Mouse (Mus musculus): ENCODE measurements around the gene Nip7. TPM values are rescaled to one million over a fixed set of nuclear protein-coding genes. Genes with fewer than 3 reads are reported as not detected.

Gene Nip7
- total and polyA plus RNA-seq, 3 experiments = 166 to 231 (median 226) TPM

DNA sequence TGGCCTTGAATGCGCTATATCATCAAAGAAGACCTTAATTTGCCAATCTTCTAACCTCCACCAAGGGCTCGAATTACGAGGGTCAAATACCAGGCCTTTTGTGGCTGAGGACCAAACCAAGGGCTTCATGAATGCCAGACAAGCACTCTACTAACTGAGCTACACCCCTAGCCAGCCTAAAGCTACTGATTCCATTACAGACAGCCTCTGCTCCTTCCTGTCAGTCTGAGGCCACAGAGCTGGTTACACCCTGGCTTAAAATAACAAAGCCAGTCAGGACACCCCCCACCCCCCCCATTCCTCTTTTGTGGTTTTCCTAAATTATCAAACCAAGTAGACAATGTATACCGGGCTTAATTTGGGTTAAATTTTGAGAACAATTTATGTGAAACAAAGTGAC is 17.0 kb downstream of the Nip7 start:
- Histone ChIP-seq H3K4me2 (ENCODE audit: insufficient read depth, low read depth, poor library complexity, severe bottlenecking) (no peak overlapping the region), H3K9me3 (replicated peaks; ENCODE audit: low read length) (no peaks in the 10 kb centered on the region), H3K4me3 (replicated peaks in 1 of 3; ENCODE audit: low read depth in 2 of 3, low read length in 2 of 3, poor library complexity in 1 of 3) (no peak overlapping the region), H3K4me1 (ENCODE audit: control insufficient read depth in 1 of 2, insufficient read depth in 2 of 2) (no peaks in the 10 kb centered on the region), H3K36me3 (replicated peaks in 1 of 2; ENCODE audit: control insufficient read depth in 1 of 2, insufficient read depth in 1 of 2, low read length in 1 of 2) (peaks cover 75 to 95% of the 10 kb centered on the region in 2 experiments), H3K27me3 (replicated peaks) (no peaks in the 10 kb centered on the region), H3K27ac (ENCODE audit: insufficient read depth, low read depth) (no peak overlapping the region), H3K79me2 (replicated peaks; ENCODE audit: control insufficient read depth, extremely low read depth, insufficient read depth, poor library complexity, severe bottlenecking) (no peaks in the 10 kb centered on the region), H3K9ac (ENCODE audit: insufficient read depth, low read depth) (no peak overlapping the region)
- in situ Hi-C loops (cut with MboI; ENCODE audit: low pct_ligation_motif_present, low pct_unique_long_range_greater_than_20kb, low sequenced_read_pairs) = no loop called here
- dilution Hi-C loops (cut with MboI; ENCODE audit: extremely low pct_ligation_motif_present, extremely low pct_unique_long_range_greater_than_20kb, low sequenced_read_pairs) = no loop called here
- DNase-seq (ENCODE audit: extremely low read depth) = no peak
- no peak for TF ChIP-seq ELF1 (IDR thresholded peaks at IDR 0.05; ENCODE audit: low read depth, low read length)
- TF ChIP-seq CHD2 (IDR thresholded peaks at IDR 0.05; ENCODE audit: low read length) = no peak
- TF ChIP-seq MAX (IDR thresholded peaks at IDR 0.05; ENCODE audit: low read length) = no peak
- TF ChIP-seq TBP (conservative IDR thresholded peaks at IDR 0.05; ENCODE audit: low read depth, low read length) = no peak
- TF ChIP-seq MAZ (IDR thresholded peaks at IDR 0.05; ENCODE audit: low read depth, low read length) = no peak
- no peak for TF ChIP-seq JUND (conservative IDR thresholded peaks at IDR 0.05; ENCODE audit: low read depth, low read length)
- TF ChIP-seq POLR2AphosphoS2 (IDR thresholded peaks at IDR 0.05; ENCODE audit: low read depth, low read length) = no peak
- TF ChIP-seq MEF2A (IDR thresholded peaks at IDR 0.05; ENCODE audit: borderline replicate concordance, low read depth, low read length) = no peak
- TF ChIP-seq E2F4 (IDR thresholded peaks at IDR 0.05; ENCODE audit: insufficient replicate concordance, low read depth, low read length) = no peak
- no peak for TF ChIP-seq SIN3A (IDR thresholded peaks at IDR 0.05; ENCODE audit: low read length)
- no peak for TF ChIP-seq MAFK (IDR thresholded peaks at IDR 0.05; ENCODE audit: insufficient replicate concordance, low read length)
- TF ChIP-seq NRF1 (IDR thresholded peaks at IDR 0.05; ENCODE audit: low read depth, low read length) = no peak
- TF ChIP-seq JUN (IDR thresholded peaks at IDR 0.05; ENCODE audit: insufficient read depth, low read depth, low read length) = no peak
- TF ChIP-seq ZNF384 (IDR thresholded peaks at IDR 0.05; ENCODE audit: low read depth, low read length) = no peak
- no peak for TF ChIP-seq TCF12 (IDR thresholded peaks at IDR 0.05; ENCODE audit: low read depth, low read length)
- TF ChIP-seq HCFC1 (IDR thresholded peaks at IDR 0.05; ENCODE audit: low read depth, low read length) = no peak

DNA sequence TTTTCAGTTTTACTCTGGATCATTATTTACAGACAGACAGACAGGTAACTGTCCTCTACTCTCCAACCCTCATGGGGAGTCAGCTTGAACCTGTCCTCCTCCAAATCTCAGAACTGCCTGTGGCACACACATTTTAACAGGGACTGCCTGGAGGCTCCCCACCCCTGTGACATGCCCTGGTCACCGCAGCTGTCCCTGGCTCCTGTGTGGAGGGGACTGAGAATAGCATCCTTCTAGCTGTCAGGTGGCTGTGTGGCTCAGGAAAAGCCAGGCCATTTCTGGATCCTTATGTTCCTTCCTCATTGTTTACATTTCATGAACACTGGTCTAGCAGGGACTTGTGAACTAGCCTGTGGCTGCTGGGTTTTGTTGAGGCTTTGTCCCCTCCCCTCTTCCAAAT is 17.5 kb downstream of the Nip7 start:
- Histone ChIP-seq H3K9me3 (replicated peaks; ENCODE audit: low read length) (no peaks in the 10 kb centered on the region), H3K9ac (ENCODE audit: insufficient read depth, low read depth) (no peak overlapping the region), H3K4me2 (ENCODE audit: insufficient read depth, low read depth, poor library complexity, severe bottlenecking) (no peak overlapping the region), H3K79me2 (replicated peaks; ENCODE audit: control insufficient read depth, extremely low read depth, insufficient read depth, poor library complexity, severe bottlenecking) (no peaks in the 10 kb centered on the region), H3K4me3 (replicated peaks in 1 of 3; ENCODE audit: low read depth in 2 of 3, low read length in 2 of 3, poor library complexity in 1 of 3) (no peak overlapping the region), H3K36me3 (replicated peaks in 1 of 2; ENCODE audit: control insufficient read depth in 1 of 2, insufficient read depth in 1 of 2, low read length in 1 of 2) (peaks cover 76 to 94% of the 10 kb centered on the region in 2 experiments), H3K27me3 (replicated peaks) (no peaks in the 10 kb centered on the region), H3K4me1 (ENCODE audit: control insufficient read depth in 1 of 2, insufficient read depth in 2 of 2) (peaks cover 0 to 1% of the 10 kb centered on the region in 2 experiments; a peak in 1 of 4 replicates), H3K27ac (ENCODE audit: insufficient read depth, low read depth) (no peak overlapping the region)
- no peak for DNase-seq (ENCODE audit: extremely low read depth)
- no peak for TF ChIP-seq SMC3 (IDR thresholded peaks at IDR 0.05; ENCODE audit: low read depth, low read length)
- TF ChIP-seq MEF2A (IDR thresholded peaks at IDR 0.05; ENCODE audit: borderline replicate concordance, low read depth, low read length) = no peak
- no peak for TF ChIP-seq RCOR1 (conservative IDR thresholded peaks at IDR 0.05; ENCODE audit: low read depth, low read length)
- no peak for TF ChIP-seq CHD2 (IDR thresholded peaks at IDR 0.05; ENCODE audit: low read length)
- in situ Hi-C loops (cut with MboI; ENCODE audit: low pct_ligation_motif_present, low pct_unique_long_range_greater_than_20kb, low sequenced_read_pairs) = no loop called here
- dilution Hi-C loops (cut with MboI; ENCODE audit: extremely low pct_ligation_motif_present, extremely low pct_unique_long_range_greater_than_20kb, low sequenced_read_pairs) = no loop called here

Measured in CH12.LX (cell line).